Mouse (Mus musculus): ENCODE measurements around the gene 1700113H08Rik.

The 1700113H08Rik gene

DNA sequence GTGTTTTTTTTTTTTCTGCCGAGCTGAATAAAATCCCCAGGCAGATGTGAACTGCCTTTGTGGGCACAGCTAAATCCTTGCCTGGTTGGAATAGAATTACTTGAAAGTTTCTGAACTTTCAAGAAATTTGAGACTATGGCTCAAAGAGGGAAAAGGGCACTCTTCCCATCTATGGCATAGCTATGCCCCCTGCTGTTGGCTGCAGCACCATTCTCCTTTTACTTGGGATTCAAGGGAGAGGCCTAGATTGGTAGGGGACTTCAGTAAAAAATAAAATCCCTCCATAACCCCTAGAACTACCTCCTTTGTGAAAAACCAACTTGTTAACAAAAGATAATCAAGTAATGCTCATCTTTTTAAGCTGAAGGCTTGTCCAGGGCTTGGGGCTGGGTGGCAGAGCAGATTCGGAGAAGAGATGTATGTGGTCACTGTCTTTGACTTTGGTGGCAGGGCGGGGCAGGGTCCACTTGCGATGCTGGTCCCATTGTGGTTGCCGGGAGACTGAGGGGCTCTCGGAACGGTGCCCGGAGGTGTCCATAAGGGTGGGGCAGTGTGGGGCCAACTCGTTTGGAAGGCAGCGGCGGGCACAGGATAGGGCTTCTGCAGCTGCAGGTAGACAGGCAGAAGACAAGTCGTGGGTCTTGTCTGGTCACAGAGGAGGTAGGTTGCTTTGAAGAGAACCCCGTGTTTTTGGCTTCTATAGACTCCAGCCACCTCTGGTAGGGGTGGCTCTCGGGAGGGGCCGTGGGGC lies at the start of gene 1700113H08Rik:
1700113H08Rik (plus strand) TSS at position 546 of the 751 bp plus-strand sequence.
- peak in 1 of 2 experiments; percentile 15 for DNase-seq (ENCODE audit: low spot score in 2 of 2)

DNA sequence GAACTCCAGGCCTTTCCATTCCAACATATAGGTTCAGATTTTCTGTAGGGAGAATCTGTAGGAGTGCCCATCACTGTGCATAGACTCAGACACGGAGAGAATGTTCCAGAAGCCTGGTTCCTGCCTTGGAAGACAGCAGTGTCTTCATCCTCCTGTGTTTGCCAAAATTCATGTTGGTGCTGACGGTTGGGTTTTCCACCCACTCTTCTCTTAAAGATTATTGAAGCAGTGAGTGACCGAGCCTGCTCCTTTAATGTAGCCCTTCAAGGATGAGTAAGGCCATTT lies 49.7 kb upstream of the 1700113H08Rik start:
- no peak for DNase-seq (ENCODE audit: low spot score in 2 of 2)

DNA sequence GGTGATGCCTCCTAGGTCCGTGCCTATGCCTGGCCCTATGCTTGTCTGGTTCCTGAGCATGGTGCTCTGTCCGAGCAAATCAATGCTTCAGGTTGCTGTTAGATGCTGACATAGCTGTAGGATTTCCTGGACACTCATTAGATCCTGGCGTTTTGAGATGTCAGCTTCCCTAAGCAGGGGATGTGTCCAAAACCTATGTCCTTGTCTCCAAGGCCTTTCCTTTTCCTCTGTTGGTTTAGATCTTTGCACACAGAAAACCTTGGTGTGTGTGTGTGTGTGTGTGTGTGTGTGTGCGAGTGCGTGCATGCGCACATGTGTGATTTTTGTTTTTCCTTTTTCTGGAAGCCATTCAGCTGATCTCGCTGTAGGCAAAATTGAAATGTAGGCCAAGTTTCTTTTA lies 45.8 kb upstream of the 1700113H08Rik start:
- no peak for DNase-seq (ENCODE audit: low spot score in 2 of 2)

DNA sequence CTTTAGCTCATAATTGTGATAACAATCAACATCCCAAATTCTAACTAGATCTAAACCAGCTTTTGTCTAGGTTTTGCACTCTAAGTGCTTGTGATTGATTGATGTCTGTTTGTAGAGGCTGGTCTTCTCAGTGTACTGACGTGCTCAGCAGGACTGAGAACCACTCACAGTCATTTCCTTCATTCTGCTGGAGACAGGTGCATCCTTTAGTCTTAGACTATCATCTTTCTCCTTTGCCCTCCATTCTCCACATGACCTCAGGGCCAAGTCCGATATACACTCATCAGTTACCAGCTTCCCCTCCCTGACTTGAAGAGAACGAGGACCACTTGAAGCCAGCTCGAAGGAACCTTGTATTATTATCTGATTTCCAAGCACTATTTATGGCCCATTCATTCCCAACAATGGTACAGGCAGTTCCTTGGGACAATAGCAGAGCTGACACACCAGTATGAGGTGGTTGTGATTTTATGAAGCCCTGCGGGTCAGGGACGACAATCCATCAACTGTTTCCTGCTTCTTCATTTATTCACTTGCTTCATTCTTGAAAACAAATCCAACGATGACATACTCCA lies 43.4 kb upstream of the 1700113H08Rik start:
- DNase-seq (ENCODE audit: low spot score in 2 of 2) = no peak

DNA sequence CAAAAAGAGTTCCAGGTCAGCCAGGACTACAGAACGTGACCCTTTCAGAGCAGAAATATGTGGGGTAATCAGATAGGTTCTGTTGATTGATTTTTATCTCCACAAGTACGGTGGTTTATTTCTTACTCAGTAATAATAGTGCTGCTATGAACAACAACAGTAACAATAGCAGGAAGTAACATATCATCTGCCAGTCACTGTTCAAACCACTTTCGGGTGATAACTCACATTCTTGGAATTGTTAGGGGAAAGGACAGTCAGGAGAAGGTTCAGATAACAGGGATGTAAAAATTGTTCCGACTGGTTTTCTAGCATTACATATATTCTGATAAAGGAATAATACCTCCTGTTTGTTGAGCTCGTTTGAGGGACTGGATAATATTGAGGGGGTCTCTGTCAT lies 42.4 kb upstream of the 1700113H08Rik start:
- no peak for DNase-seq (ENCODE audit: low spot score in 2 of 2)

DNA sequence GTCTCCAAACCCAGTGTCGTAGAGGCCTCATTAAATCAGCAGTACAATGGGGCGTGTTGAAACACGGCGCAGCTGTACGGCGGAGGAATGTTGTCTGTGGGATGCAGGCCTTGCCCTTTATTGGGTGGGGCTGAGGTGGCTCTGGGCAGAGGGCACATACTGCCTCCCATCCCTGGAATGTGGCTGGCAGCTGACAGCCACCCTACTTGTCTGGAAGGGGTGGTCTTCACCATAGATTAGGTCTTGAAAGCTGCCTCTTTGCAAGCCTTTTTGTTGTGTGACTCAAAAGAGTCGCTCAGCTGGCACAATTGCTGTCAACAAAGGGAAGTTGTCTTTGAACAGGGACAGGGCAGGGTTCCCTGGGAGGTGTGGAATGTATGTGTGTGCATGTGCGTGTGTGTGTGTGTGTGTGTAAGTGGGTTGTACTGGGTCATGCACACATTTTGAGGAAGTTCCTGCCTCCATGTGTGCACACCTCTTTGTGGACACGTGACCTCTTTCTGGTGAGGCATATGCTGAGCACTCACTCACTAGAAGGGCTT lies 41.6 kb upstream of the 1700113H08Rik start:
- no peak for DNase-seq (ENCODE audit: low spot score in 2 of 2)

DNA sequence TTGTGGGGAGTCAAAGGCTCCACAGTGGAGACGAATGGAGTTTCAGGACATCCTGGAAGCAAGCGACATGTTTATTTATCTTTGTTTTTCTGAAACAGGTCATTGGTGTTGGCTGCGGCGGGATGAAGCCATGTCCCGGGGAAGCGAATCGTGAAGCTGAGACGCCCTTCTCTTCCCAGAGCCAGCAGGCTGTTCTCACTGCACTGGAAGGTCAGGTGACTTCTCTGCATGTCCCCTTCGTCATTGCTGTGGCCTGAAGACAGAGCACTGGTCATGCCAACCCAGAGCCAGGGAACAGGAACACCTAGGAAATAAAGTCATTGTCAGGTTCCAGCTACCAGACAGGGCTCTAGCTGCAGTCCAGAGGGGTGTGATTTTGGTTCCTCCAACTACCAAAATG lies 39.0 kb upstream of the 1700113H08Rik start:
- DNase-seq (ENCODE audit: low spot score in 2 of 2) = no peak

DNA sequence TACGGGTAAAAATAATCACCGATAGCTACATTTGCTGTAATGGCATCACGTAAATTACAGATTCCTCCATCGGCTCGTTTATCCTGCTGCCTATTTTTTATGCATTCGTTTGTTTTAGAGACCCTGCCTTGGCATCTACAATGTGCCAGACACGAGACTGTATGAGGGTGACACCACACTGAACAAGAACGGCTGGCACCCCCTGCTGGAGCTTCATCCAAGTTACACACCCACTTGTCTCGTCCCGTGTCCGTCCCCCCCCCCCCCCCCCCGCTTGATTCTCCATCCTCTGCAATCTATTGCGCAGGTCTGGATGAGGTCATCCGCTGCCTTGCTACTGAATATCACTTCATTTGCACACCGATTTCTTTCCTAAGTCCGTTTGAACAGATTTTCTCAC lies 37.1 kb upstream of the 1700113H08Rik start:
- peak in 1 of 2 experiments; percentile 50 for DNase-seq (ENCODE audit: low spot score in 2 of 2)

DNA sequence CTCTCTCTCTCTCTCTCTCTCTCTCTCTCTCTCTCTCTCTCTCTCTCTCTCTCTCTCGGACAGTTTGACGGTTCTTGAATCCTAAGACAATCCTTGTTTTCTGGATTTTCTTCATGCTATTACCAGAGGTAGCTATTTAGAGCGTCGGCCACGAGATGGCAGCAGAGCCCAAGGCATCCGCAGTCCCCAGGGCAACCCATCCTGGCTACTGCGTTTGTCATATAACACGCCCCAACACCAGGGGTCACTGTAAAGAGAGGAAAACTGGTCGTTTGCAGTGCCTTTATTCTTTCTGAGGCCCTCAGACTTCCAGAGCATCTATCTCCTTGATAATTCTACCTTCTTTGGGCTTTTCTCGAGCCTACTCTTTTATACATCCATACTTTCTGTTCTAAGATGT lies 33.0 kb upstream of the 1700113H08Rik start:
- DNase-seq (ENCODE audit: low spot score in 2 of 2) = peak; percentile 89 to 92

DNA sequence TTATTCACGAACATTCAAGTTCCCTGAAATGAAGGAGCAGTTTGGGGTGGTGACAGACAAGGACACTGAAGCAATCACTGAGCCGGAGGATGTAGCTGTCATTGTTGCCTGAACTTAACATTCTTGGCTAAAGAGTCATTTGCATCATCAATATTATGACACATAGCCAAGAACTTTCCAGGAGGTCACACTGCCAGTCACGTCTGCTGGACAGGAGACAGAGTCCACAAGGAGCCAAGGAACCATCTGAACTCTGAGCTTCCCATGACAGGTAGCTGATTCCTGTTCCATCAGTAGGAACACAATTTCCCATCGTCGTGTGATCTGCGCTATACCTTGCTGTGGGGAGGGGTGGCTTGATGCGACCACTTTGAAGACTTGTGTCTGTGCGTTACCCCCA lies 25.1 kb upstream of the 1700113H08Rik start:
- DNase-seq (ENCODE audit: low spot score in 2 of 2) = no peak

DNA sequence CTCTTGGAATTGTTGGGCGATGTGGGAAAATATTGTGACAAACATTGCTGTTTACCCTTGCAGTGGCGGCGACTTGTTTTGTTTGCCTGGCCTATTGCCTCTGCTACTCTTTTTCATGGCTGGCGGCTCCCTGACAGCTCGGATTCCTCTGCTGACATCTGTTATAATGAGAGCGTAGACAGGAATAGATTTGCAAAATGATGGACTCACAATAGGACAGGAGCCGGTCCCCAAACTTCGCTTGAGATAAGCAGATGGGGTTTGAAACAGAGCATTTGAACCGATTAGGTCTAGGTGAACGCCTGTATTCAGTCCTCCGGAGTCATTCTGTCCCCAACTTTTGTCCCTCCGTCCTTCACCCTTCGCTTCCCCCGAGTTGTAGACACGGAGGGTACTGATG lies 22.0 kb upstream of the 1700113H08Rik start:
- DNase-seq (ENCODE audit: low spot score in 2 of 2) = no peak

DNA sequence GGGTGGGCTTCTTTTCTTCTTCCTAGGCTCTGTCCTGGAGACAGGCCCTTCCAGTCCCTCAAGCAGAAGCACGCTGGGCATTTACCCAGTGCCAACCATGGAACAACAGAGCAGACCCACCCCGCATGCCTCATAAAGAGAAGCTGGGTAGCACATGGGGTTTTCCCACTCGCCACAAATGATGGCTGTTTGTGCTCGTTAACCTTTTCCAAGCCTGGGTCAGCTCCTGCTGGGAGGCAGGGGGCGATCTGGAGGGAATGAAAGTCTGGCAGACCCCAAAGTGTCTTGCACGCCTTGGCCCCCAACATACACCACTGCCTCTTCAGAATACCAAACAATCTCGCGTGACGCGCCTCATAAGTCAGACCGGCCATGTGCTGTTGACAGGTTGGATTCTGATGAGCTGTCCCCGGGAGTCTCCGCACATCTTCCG lies 21.6 kb upstream of the 1700113H08Rik start:
- peak in 1 of 2 experiments; percentile 14 for DNase-seq (ENCODE audit: low spot score in 2 of 2)

DNA sequence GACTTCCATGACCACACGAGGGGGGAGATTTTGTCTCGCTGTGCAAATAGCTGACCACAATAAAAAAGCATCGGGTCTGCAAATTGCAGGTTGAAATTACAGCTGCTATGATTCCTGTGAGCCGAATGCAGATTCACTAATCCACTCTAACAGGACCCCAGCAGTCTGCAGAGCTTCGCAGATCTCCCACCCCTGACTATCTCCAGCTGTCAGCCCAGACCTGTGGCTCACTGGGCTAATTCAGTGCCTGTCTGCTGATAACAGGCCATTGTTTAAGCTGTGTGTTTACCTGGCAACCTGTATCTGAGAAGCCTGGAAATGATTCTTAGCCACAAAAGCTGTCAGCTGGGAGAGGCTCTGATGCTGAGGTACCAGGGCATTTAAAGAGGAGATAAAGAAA lies 20.8 kb upstream of the 1700113H08Rik start:
- DNase-seq (ENCODE audit: low spot score in 2 of 2) = no peak

DNA sequence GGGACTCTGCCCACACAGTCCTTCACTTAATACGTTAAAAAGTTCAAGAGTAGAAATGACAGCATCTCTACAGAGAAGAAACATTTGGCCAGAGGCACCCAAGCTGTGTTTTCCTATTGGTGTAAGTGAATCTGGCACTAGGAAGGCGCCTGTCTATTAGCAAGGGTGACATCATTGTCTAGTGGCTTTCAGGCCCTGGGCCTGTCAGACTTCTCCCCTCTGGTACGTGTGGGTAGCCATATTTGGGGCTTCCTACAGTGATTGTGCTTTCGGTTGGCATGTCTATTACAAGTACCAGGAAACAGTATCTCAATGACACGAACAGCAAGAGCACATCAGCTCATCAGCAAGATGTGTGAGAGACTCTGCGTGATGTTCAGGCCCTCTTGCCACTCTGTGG lies 18.5 kb upstream of the 1700113H08Rik start:
- DNase-seq (ENCODE audit: low spot score in 2 of 2) = no peak

DNA sequence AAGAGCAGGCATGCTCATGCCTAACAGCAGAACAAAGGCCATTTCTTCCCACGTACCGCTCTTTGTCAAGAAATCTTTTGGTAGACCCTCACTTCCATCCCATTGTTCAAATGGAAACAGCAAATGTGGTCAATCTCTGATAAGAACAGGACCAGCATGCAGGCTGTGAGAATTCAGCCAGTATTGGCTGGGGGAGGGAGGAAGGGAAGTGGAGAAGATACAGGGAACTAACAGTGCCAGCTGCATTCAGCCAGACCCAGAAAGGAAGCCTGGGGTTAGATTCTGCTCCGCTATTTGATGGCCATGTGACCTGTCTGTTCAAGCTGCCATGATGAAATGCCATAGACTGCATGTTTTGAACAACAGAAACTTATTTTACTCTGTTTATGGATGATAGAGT lies 18.0 kb upstream of the 1700113H08Rik start:
- no peak for DNase-seq (ENCODE audit: low spot score in 2 of 2)

DNA sequence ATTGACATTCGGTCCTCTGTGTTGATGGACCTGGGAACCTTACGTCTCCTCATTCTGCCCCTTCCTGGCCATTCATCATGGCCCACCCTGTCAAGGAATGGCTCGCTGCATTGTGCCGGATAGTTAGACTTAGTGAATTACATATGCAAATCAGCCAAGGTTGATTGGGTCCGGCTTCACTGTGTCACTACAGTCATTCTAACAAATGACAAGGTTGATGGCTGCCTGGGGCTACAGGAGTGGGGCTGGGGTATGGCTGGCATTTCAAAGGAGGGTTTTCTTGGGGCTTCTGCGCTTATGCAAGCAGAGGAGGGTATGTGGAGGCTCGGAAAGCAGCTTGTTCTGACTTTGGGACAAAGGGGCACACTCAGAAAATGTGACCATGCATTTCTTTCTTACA lies 16.6 kb upstream of the 1700113H08Rik start:
- no peak for DNase-seq (ENCODE audit: low spot score in 2 of 2)

DNA sequence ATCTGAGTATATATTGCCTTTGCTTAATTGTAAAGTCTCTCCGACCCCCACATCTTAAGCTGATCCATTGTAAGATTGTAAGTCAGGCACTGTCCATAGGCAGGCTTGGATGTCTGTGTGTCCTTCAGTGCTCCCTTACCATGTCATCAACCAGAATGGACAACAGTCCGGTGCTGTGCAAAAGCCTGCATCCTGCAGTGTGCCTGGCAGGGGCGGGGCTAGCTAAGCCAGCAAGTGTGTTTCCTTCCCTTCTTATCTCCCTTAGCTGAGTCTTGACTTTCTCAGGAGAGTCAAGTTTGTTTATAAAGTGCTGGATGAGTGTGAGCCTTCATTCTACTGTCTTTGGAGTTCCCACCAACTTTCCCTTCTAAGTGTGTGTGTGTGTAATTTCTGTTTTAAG lies 12.6 kb upstream of the 1700113H08Rik start:
- DNase-seq (ENCODE audit: low spot score in 2 of 2) = no peak

DNA sequence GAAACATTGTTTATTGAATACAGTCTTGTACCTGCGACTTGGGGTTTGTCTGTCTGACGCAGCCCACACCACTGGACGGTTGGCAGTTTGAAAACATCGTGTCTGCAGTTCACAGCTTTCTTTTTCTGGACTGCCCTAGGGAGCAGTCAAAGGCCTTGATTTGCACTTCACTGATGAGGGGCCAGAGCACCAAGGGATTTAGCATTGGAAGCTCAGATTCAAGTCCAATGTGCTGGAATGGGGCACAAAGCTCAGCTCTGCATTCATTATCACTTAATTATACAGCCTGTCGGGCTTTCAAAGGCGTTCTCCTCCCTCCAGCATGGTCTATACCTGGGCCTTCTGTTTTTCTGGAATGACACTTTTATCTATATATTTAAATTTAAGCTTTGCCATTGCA lies 11.4 kb upstream of the 1700113H08Rik start:
- DNase-seq (ENCODE audit: low spot score in 2 of 2) = no peak

DNA sequence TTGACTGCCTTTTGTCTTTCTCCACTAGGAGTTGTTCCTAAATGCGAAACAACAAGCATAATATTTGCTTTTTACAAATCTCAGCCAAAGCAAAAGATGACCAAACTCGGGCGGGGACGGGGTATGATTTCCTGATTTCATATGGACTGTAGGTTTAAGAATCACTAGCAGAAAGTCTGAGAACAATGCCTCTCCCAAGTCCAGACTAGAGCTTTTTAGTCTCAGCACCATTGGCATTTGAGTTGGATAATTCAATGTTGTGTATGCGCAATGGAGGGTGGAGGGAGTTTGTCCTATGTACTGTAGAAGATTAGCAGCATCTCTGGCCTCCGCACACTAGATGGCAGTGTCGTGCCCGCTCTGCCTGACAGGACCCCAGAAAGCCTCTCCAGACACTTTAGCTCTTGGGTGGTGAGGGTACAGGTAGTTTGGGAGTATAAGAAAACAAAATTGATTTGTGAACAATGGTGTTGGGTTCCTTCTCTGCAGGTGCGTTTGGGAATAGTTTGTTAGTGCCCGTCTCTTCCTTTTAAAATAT lies 10.8 kb upstream of the 1700113H08Rik start:
- no peak for DNase-seq (ENCODE audit: low spot score in 2 of 2)

DNA sequence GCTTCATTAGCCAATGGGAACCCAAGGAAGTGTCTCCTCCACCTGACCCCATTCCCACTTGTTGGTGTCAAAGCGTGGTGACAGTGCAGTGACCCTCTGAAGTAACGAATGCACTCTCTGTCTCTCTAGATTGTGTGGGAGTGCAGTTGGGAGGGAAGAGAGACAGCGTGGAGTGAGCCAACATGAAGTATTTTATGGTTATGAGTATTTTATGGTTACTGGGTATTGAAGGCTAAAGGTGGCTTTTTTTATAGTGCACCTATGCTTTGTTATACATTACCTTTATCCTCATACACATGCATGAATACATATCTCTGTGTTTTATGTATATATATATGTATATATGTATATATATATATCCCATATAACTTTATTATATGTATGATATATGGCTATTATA lies 8.7 kb upstream of the 1700113H08Rik start:
- DNase-seq (ENCODE audit: low spot score in 2 of 2) = no peak

DNA sequence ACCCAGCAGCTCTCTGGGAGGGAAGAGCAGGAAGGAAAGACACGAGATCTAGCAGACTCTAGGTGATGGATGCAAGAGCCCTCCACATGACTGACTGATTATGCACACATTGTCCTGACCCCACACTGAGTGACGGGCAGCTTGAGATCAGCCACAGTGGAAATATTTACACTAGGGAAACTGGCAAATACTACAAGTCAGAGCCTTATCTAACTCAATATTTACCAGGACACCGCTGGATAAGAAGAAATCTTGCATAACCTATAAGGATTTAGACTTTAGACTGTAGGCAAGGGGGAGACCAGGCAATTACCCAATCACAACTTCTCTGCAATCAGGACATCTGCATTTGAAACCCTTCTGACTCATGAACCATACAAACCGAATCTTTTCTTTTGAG lies 6.1 kb upstream of the 1700113H08Rik start:
- DNase-seq (ENCODE audit: low spot score in 2 of 2) = no peak

DNA sequence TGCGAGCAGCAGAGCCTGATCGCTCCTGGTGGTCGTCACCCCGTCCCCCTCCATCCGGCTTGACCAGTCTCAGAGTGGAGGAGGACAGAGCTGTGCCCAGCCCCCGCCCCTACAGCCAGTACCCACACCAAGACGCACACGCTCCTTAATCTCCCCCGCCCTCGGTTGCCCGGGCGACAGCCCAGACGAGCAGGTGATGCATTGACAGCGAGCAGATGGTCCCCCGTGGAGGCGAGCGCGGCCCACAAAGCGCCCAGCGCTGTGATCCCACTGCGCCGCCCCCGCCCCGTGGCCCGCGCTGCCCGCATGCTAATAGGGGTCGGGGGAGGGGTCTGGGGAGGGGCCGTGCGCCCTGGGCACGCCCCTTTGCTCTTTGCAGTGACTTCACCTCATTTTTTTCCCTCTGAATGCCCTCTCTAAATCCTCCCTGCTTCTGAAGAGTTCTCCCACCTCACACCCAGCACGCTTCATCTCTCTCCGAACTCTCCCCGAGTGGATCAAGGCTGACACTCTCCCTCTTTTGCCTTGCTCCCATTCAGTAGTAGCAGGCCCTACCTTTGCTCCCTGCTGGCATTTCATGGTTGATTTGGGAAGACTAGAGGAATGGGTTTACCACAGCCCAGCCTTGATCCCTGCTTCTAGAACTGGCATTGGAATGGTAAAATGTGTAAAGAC lies 543 bp downstream of the 1700113H08Rik start:
- DNase-seq (ENCODE audit: low spot score in 2 of 2) = peak; percentile 41 to 72

DNA sequence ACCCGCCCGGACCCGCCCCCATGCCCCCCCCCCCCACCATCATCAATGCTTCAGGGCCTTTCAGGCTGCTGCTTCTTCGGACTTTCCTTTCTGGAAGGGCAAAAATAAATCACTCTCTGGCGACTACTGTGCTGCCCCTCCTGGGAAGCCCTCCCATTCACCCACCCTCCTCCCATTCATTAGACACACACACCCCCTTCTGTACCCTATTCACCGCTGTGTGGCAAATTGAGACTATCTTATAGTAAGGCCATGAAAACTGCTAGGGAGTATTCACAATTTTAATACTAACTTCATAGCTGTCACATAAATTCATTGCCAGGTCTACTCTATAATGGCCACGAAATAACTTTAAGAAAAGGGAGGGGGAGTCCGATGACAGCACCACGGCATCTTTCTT lies 1.1 kb downstream of the 1700113H08Rik start:
- DNase-seq (ENCODE audit: low spot score in 2 of 2) = no peak
